Mouse (Mus musculus): ENCODE results near the gene Map1s.
"Not testable (repeated sequence)": the region's sequence is repeated elsewhere in the genome, so short reads cannot be mapped to it uniquely, and the experiment has no call there.

Gene Map1s

DNA sequence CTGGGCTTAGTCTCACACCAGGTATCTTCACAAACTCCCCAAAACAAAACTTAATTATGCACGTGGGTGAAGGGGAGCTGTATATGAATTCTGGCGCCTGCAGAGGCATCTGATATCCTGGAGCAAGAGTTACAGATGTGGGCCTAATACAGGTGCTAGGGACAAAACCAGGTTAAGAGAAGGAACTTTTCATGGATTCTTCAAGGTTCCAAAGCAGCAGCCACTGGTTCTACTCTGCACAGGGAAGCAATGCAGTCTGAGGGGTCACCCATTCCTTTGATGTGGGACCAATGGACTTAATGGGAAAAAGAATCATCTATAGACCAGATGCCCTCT, 11.4 kb upstream of the Map1s start:
- TF ChIP-seq POU5F1 (IDR thresholded peaks at IDR 0.05; ENCODE audit: borderline replicate concordance, low read length) (no peak), NANOG (IDR thresholded peaks at IDR 0.05; ENCODE audit: borderline replicate concordance, low read length) (no peak), CTCF (conservative IDR thresholded peaks at IDR 0.05; ENCODE audit: low read length) (no peak)
- H3K4me3 ChIP-seq (replicated peaks; ENCODE audit: low read length), result peak overlapping the region; percentile 91
- H3K27me3 ChIP-seq (ENCODE audit: insufficient read depth, low read length), result peaks cover 36% of the 10 kb centered on the region
- H3K36me3 ChIP-seq (ENCODE audit: insufficient read depth, low read length), result peaks cover 32% of the 10 kb centered on the region
- H3K4me1 ChIP-seq (replicated peaks; ENCODE audit: low read depth, low read length), result peaks cover 60% of the 10 kb centered on the region
- H3K9me3 ChIP-seq (ENCODE audit: low read length), result no peaks in the 10 kb centered on the region

- H3K36me3 ChIP-seq (ENCODE audit: insufficient read depth, low read length), result peaks cover 32% of the 10 kb centered on the region
- no peaks in the 10 kb centered on the region for H3K9me3 ChIP-seq (ENCODE audit: low read length)
- no peak for TF ChIP-seq NANOG (IDR thresholded peaks at IDR 0.05; ENCODE audit: borderline replicate concordance, low read length)
- TF ChIP-seq CTCF (conservative IDR thresholded peaks at IDR 0.05; ENCODE audit: low read length), result no peak
- no peak for TF ChIP-seq POU5F1 (IDR thresholded peaks at IDR 0.05; ENCODE audit: borderline replicate concordance, low read length)
- peaks cover 59% of the 10 kb centered on the region for H3K4me1 ChIP-seq (replicated peaks; ENCODE audit: low read depth, low read length)
- peak overlapping the region; percentile 91 for H3K4me3 ChIP-seq (replicated peaks; ENCODE audit: low read length)
- peaks cover 35% of the 10 kb centered on the region for H3K27me3 ChIP-seq (ENCODE audit: insufficient read depth, low read length)
Observed at GRCm38 (mm10) chr8:70894771-70895545, 10.8 kb upstream of the Map1s start.

GRCm38 (mm10) chr8:70895571-70896259, 10.0 kb upstream of the Map1s start:
- H3K4me3 ChIP-seq (replicated peaks; ENCODE audit: low read length), result peak overlapping the region; percentile 91
- peaks cover 32% of the 10 kb centered on the region for H3K36me3 ChIP-seq (ENCODE audit: insufficient read depth, low read length)
- H3K4me1 ChIP-seq (replicated peaks; ENCODE audit: low read depth, low read length), result peaks cover 56% of the 10 kb centered on the region
- H3K27me3 ChIP-seq (ENCODE audit: insufficient read depth, low read length), result peaks cover 27% of the 10 kb centered on the region
- H3K9me3 ChIP-seq (ENCODE audit: low read length), result not testable (repeated sequence)

DNA sequence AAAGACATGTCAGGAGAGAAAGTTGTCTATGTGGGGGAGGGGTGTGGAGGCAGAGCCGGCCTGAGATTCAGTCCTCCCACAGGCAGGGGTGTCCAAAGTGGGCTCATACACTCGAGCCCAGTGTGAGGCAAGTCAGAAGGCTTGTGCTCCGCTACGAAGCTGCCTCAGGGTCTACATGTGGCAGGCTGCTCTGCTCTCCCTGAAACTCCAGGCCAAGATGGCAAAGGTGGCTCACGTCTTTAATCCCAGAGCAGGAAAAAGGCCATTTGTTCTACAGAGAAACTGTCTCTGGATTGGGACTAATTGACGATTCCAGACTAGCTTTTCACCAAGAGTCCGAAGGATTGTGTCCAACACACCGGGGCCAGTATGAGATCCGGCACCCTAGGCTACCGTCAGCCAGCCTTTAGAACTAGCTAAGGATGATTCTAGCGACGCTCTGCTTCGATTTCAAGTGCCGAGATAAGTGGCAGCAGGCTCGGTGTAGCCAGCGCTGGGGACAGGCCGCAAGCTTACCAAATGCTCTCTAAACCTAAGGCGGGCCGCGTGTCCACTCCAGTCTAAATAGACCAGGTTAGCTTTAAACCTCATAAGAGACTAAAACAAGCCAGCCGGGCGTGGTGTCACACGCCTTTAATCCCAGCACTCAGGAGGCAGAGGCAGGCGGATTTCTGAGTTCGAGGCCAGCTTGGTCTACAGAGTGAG, 9.3 kb upstream of the Map1s start:
- Histone ChIP-seq H3K4me1 (replicated peaks; ENCODE audit: low read depth, low read length) (peaks cover 51% of the 10 kb centered on the region), H3K4me3 (replicated peaks; ENCODE audit: low read length) (peak overlapping the region; percentile 91), H3K27me3 (ENCODE audit: insufficient read depth, low read length) (peaks cover 20% of the 10 kb centered on the region), H3K9me3 (ENCODE audit: low read length) (no peaks in the 10 kb centered on the region), H3K36me3 (ENCODE audit: insufficient read depth, low read length) (peaks cover 32% of the 10 kb centered on the region)
- TF ChIP-seq POU5F1 (IDR thresholded peaks at IDR 0.05; ENCODE audit: borderline replicate concordance, low read length) (no peak), NANOG (IDR thresholded peaks at IDR 0.05; ENCODE audit: borderline replicate concordance, low read length) (no peak), CTCF (conservative IDR thresholded peaks at IDR 0.05; ENCODE audit: low read length) (no peak)

- Histone ChIP-seq H3K4me3 (replicated peaks; ENCODE audit: low read length) (peak within 1 kb of the TSS; percentile 91), H3K4me1 (replicated peaks; ENCODE audit: low read depth, low read length) (peaks cover 51% of the 10 kb centered on the region), H3K27me3 (ENCODE audit: insufficient read depth, low read length) (peaks cover 13% of the 10 kb centered on the region), H3K36me3 (ENCODE audit: insufficient read depth, low read length) (peaks cover 32% of the 10 kb centered on the region), H3K9me3 (ENCODE audit: low read length) (no peaks in the 10 kb centered on the region)
- TF ChIP-seq NANOG (IDR thresholded peaks at IDR 0.05; ENCODE audit: borderline replicate concordance, low read length) (no peak), CTCF (conservative IDR thresholded peaks at IDR 0.05; ENCODE audit: low read length) (no peak), POU5F1 (IDR thresholded peaks at IDR 0.05; ENCODE audit: borderline replicate concordance, low read length) (no peak)
Observed at GRCm38 (mm10) chr8:70897021-70897680, 8.6 kb upstream of the Map1s start, which contains the start of gene Rpl18a. Rpl18a (minus strand) TSS chr8:70897412.

DNA sequence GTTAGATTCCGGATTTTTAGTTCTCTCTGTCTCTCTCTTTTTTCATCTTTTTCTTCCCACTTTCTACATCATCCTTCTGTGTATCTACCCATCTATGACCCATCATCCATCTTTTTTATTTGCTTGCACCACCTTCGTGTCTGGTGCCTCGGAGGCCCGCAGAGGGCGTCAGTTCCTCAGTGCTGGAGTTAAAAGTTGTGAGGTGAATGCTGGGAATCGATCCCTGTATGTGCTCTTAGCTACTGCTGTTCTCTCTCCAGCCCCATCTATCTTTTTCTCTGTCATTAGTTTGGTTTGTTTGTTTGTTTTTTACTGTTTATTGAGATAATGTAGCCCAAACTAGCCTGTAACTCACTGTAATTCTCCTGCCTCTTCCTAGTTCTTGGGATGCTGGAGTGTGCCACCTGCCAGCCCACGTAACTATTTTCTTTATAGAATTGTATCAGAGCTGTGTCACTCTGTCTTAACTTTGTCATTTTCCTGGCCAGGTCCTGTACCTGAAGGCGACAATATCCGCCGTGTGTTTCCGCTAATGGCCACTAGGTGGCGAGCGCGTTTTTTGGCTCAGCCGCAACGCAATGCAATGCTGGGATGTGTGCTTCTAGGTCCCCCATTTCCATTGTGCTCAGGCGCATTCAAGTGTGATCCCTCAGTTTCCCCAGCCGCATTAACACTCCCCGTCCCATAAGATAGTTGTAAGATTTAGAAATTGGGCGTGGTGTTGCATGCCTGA, 7.9 kb upstream of the Map1s start:
- peak; percentile 94 for TF ChIP-seq CTCF (conservative IDR thresholded peaks at IDR 0.05; ENCODE audit: low read length)
- TF ChIP-seq POU5F1 (IDR thresholded peaks at IDR 0.05; ENCODE audit: borderline replicate concordance, low read length), result no peak
- Histone ChIP-seq H3K4me3 (replicated peaks; ENCODE audit: low read length) (peak overlapping the region; percentile 91), H3K27me3 (ENCODE audit: insufficient read depth, low read length) (peaks cover 6% of the 10 kb centered on the region)

GRCm38 (mm10) chr8:70898661-70899198, 7.0 kb upstream of the Map1s start:
- Histone ChIP-seq H3K27me3 (ENCODE audit: insufficient read depth, low read length) (no peaks in the 10 kb centered on the region), H3K4me3 (replicated peaks; ENCODE audit: low read length) (peak overlapping the region; percentile 91), H3K36me3 (ENCODE audit: insufficient read depth, low read length) (peaks cover 31% of the 10 kb centered on the region), H3K9me3 (ENCODE audit: low read length) (no peaks in the 10 kb centered on the region), H3K4me1 (replicated peaks; ENCODE audit: low read depth, low read length) (peaks cover 55% of the 10 kb centered on the region)
- TF ChIP-seq CTCF (conservative IDR thresholded peaks at IDR 0.05; ENCODE audit: low read length), result no peak
- TF ChIP-seq POU5F1 (IDR thresholded peaks at IDR 0.05; ENCODE audit: borderline replicate concordance, low read length), result no peak
- TF ChIP-seq NANOG (IDR thresholded peaks at IDR 0.05; ENCODE audit: borderline replicate concordance, low read length), result no peak

More for the DNA sequence above, 7.9 kb upstream of the Map1s start:
- no peaks in the 10 kb centered on the region for H3K9me3 ChIP-seq (ENCODE audit: low read length)
- H3K4me1 ChIP-seq (replicated peaks; ENCODE audit: low read depth, low read length), result peaks cover 55% of the 10 kb centered on the region
- peaks cover 32% of the 10 kb centered on the region for H3K36me3 ChIP-seq (ENCODE audit: insufficient read depth, low read length)
